Mouse (Mus musculus) naive thymus-derived CD4-positive, alpha-beta T cell, adult 5 months (primary cell): ENCODE results near the gene Kif2c. TPM values are rescaled to one million over a fixed set of nuclear protein-coding genes. Genes with fewer than 3 reads are reported as not detected.

ENCODE experiments used
- polyA plus RNA-seq: library from polyadenylated mRNA; unstranded; fragments of 100-300 nt; shearing (Covaris generic); gene quantifications from one replicate; pipeline ENCODE4 v1.2.1, GENCODE M21; 2017

The Kif2c gene
- not detected for polyA plus RNA-seq

GRCm38 (mm10) chr4:117181863-117182758, at the start of gene Kif2c:
Gene Kif2c, minus strand, starts transcription at chr4:117182639.

GRCm38 (mm10) chr4:117155792-117156355, 26.6 kb downstream of the Kif2c start, which contains the start of gene Rps8:
Gene Rps8, minus strand, starts transcription at chr4:117156243.

GRCm38 (mm10) chr4:117133817-117134600, 48.4 kb downstream of the Kif2c start, which contains the start of gene Plk3:
Gene Plk3, minus strand, starts transcription at chr4:117133963.

GRCm38 (mm10) chr4:117126675-117127290, 55.7 kb downstream of the Kif2c start, which contains the start of gene Tctex1d4:
Gene Tctex1d4, plus strand, starts transcription at chr4:117126794.

GRCm38 (mm10) chr4:117125348-117125909, 57.0 kb downstream of the Kif2c start, which contains the start of gene Btbd19:
Gene Btbd19, minus strand, starts transcription at chr4:117125725.

Other genes with a start within 250 kb of the Kif2c start
- 60.9 TPM for gene Urod, start 188.2 kb downstream of the Kif2c start, polyA plus RNA-seq
- gene Hectd3, start 187.3 kb downstream of the Kif2c start, polyA plus RNA-seq = 30.9 TPM
- gene Eif2b3, start 163.2 kb downstream of the Kif2c start, polyA plus RNA-seq = 21.4 TPM
- gene Ptch2, start 86.6 kb downstream of the Kif2c start, polyA plus RNA-seq = not detected
- 22.4 TPM for gene Btbd19, start 56.9 kb downstream of the Kif2c start, polyA plus RNA-seq
- not detected for gene Tctex1d4, start 55.8 kb downstream of the Kif2c start, polyA plus RNA-seq
- 59.7 TPM for gene Plk3, start 48.7 kb downstream of the Kif2c start, polyA plus RNA-seq
- 707 TPM for gene Rps8, start 26.4 kb downstream of the Kif2c start, polyA plus RNA-seq
- not detected for gene Tmem53, start 69.3 kb upstream of the Kif2c start, polyA plus RNA-seq
- not detected for gene Armh1, start 69.5 kb upstream of the Kif2c start, polyA plus RNA-seq